Comparison of ENCODE assay signal across 10 mouse cellular contexts in genomic region chr11:19601216-19601938, GRCm38 (mm10).
A peak's percentile ranks its signal among the peaks of the same experiment; 100 is the strongest.
DNase-seq lines count a peak whose midpoint lies in the region; ATAC-seq lines count a peak whose summit lies in the region.
"Had no signal": no experiment of that assay in that cellular context is flagged by ENCODE, and none has a peak within 500 bp of the region (broad histone marks: within the 10 kb centered on the region; RNA-seq: fewer than 3 reads in every experiment).

No protein-coding gene starts in this region.

- no peak for ATAC-seq in forebrain, embryonic 15.5 days (replicated peaks)

- no peak overlapping the region for H3K9ac ChIP-seq in forebrain, embryonic 15.5 days (replicated peaks)

- no peaks in the 10 kb centered on the region for H3K9me3 ChIP-seq in forebrain, embryonic 10.5 days
- no peaks in the 10 kb centered on the region for H3K9me3 ChIP-seq in forebrain, embryonic 15.5 days

- intact Hi-C loops in heart, postnatal 14 days (cut with DNase I): loop anchor here (10.0 kb wide), 1 partner anchor 163 kb away; no protein-coding TSS in a partner anchor

- H3K4me3 ChIP-seq in forebrain, embryonic 10.5 days: no peak overlapping the region
- no peak overlapping the region for H3K4me3 ChIP-seq in forebrain, embryonic 15.5 days
- H3K4me3 ChIP-seq: megakaryocyte, embryonic 14.5 days had no signal

- no peaks in the 10 kb centered on the region for H3K27me3 ChIP-seq in forebrain, embryonic 10.5 days (ENCODE audit: poor library complexity, severe bottlenecking)
- no peaks in the 10 kb centered on the region for H3K27me3 ChIP-seq in forebrain, embryonic 15.5 days
- H3K27me3 ChIP-seq: megakaryocyte, embryonic 14.5 days had no signal

- no peaks in the 10 kb centered on the region for H3K36me3 ChIP-seq in forebrain, embryonic 10.5 days (replicated peaks)
- H3K36me3 ChIP-seq in forebrain, embryonic 15.5 days: no peaks in the 10 kb centered on the region

- DNase-seq in forebrain, embryonic 10.5 days (ENCODE audit: extremely low spot score, low spot score): peak; percentile 11
- peak; percentile 36 for DNase-seq in right cerebral cortex, postnatal 14 days
- DNase-seq in right cerebral cortex, postnatal 25 days: no peak
- peak; percentile 65 to 73 for DNase-seq in heart, postnatal 14 days
- DNase-seq in skeletal muscle tissue, adult 2 months (ENCODE audit: low read depth, low spot score): peak; percentile 86
- no peak for DNase-seq in retina, postnatal 1 day
- DNase-seq in thymus, postnatal 14 days: no peak

- no peak overlapping the region for H3K4me2 ChIP-seq in forebrain, embryonic 15.5 days (replicated peaks)

- WGBS in forebrain, embryonic 10.5 days: 92% methylated on average over 15 of the region's 15 CpGs
- WGBS in forebrain, embryonic 15.5 days: 82% methylated on average over 15 of the region's 15 CpGs

- H3K27ac ChIP-seq in forebrain, embryonic 10.5 days: no peak overlapping the region
- H3K27ac ChIP-seq in forebrain, embryonic 15.5 days (replicated peaks): no peak overlapping the region
- H3K27ac ChIP-seq: kidney, postnatal 0 days had no signal

- no peaks in the 10 kb centered on the region for H3K4me1 ChIP-seq in forebrain, embryonic 10.5 days
- no peaks in the 10 kb centered on the region for H3K4me1 ChIP-seq in forebrain, embryonic 15.5 days
- H3K4me1 ChIP-seq: megakaryocyte, embryonic 14.5 days had no signal

Comparison
In these comparisons a context has a peak if more than half of its experiments do, and no peak if none do; other contexts are left out.
1. DNase-seq: peak in forebrain, embryonic 10.5 days (single experiment), right cerebral cortex, postnatal 14 days (single experiment), heart, postnatal 14 days (2 of 2) and skeletal muscle tissue, adult 2 months (single experiment); none in right cerebral cortex, postnatal 25 days (single experiment), retina, postnatal 1 day (single experiment) and thymus, postnatal 14 days (single experiment).